Mouse (Mus musculus) embryo, embryonic 9.5 days (tissue): ENCODE results near the gene Plcb1.

Source experiments
- DNase-seq: peaks from one replicate; pipeline ENCODE4 v3.0.0-alpha.2; 2017; ENCODE audit errors: extremely low spot score

Plcb1 gene

GRCm38 (mm10) chr2:134912616-134913015 lies 126.7 kb downstream of the Plcb1 start:
- no peak for DNase-seq

GRCm38 (mm10) chr2:134913542-134913941 lies 127.7 kb downstream of the Plcb1 start:
- DNase-seq = no peak

- DNase-seq = no peak
These were observed 128.3 kb downstream of the Plcb1 start for GRCm38 (mm10) chr2:134914091-134914550.

DNA sequence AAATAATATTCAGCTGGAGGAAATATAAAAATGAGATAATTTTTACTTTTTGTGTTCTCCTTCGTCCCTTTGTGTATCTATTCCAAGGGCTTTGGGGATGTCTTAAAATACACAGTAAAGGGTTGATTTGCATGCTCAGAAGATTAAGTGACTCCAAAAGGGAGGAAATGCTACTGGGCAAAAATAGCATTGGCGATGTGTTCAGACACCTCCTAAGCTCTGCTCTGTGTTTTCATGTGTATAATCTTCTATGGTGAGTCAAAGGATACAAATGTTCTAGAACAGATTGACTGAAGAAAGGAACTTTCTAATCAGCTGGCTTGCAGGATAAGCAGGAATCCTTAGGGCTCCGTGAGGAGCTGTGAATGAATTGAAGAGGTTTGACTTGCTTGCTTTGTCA lies 129.2 kb downstream of the Plcb1 start:
- no peak for DNase-seq

DNA sequence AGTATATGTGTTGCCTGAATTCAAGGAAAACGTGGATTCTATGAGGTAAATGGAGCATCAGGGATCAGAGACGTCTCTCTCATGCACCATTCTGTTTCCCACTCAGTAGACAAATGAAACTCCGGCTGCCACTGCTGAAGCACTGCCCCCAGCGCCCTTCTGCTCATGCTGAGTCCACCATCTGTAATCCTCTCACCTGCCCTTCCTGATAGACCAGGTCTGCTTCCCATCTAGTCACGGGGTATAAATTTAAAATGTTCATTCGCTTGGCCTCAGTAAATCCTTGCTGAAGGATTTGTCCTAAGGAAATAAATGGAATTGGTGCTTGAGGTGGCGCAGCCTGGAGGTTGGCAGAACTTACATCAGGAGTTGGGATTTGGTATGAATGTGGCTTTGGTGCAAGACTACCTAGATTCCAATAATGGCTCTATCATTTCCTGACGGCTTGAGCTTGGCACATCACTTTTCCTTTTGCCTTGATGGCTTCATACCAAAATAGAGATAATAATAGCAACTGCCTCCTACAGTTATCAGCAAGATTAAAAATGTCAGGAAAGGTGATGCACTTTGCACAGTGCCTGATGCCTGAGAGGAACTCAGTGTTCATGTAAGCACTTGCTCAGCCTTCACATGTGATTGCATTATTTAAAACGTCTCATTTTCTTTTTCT lies 134.9 kb downstream of the Plcb1 start:
- no peak for DNase-seq

DNA sequence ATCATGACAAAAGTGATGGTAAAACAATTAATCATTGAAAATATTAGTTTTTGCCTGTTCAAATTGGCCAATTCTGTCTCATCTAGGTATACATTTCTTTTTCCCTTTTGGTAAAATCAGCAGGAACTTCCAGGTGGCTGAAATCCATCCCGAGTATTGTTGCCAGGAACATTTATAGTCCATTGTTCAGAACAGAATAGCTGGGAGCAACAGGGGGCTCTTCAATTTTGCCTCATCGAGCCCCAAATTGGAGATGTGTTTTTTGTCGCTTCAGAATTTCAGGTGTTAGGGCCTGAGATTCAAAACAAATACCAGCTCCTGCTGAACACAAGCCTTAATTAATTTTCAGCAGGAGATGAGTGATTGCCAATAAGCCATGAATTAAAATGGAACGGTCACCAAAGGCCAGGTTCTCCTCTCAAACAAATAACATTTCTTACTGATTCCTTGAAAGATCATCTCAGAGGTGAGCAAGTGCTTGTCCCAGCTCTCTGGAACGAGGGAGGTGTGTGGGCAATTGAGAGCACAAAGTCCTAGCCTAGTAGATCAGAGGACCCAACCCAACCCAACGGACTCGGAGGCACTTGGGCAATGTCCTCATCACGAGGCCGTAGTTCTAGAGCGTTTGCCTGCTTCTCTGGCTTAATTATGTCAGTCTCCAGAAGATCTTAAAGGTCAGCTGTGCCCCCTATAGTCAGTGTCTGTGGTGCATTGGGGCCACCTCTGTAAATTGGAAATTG lies 136.9 kb downstream of the Plcb1 start:
- DNase-seq = no peak

- no peak for DNase-seq
These were observed 138.3 kb downstream of the Plcb1 start for GRCm38 (mm10) chr2:134924143-134924655.

DNA sequence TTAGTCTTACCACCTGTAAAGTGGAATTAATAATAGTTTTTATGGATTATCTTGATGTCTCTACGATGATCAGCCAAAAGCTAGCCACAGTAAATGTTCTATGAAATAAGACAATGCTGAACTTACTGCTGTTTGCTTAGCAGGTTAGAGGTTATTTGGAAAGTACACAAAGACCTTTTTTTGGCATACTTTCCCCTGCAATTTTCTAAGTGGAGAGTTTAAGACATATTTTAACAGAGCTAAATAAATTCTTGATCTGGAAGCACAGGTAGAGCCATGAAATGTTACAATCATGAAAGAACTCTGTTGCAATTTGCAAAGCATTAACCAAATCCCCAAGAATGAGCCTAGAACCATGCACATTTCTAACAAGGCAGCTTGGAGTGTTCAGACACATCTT lies 140.4 kb downstream of the Plcb1 start:
- no peak for DNase-seq

GRCm38 (mm10) chr2:134927072-134927471 lies 141.2 kb downstream of the Plcb1 start:
- DNase-seq = no peak

GRCm38 (mm10) chr2:134929452-134929851 lies 143.6 kb downstream of the Plcb1 start:
- DNase-seq = peak; percentile 20

DNA sequence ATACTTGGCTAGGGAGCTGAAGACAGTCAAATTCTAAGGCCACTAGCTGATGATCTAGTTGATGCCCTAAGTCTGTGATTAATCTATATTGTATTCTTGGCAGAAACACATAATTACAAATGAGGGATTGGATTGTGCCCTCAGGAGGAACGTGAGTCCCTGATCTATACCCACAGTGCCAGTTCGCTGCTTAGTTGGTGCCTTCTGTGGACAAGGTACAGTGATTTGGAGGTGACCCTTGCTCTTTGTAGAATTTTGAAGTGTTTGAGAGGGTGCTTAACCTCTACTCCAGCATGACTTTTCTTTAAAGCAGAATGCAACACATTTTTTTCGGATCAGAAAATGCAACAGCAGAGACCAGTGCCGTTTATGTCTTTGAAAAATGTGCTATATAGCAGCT lies 145.1 kb downstream of the Plcb1 start:
- DNase-seq = no peak

GRCm38 (mm10) chr2:134931756-134932421 lies 146.0 kb downstream of the Plcb1 start:
- no peak for DNase-seq

DNA sequence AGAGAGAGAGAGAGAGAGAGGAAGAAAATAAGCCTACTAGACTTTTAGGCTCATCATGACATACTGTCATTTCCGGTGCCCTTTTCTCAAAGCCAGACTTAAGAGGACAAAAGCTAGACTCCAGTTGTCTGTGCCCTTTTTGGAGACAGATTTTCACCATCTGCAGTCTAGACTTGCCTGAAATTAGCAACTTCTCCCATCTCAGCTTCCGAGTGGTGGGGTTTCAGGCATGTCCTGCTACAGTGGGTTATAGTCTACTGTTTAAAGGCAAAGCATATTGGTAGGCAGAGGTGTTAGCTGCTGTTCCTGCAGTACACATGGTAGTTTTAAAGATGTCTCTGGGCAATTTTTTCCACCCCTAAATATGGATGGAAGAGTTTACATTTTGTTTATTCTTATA lies 149.6 kb downstream of the Plcb1 start:
- no peak for DNase-seq

- DNase-seq = no peak
These were observed 150.2 kb downstream of the Plcb1 start for GRCm38 (mm10) chr2:134935970-134936649.

- no peak for DNase-seq
These were observed 151.8 kb downstream of the Plcb1 start for GRCm38 (mm10) chr2:134937666-134938065.

DNA sequence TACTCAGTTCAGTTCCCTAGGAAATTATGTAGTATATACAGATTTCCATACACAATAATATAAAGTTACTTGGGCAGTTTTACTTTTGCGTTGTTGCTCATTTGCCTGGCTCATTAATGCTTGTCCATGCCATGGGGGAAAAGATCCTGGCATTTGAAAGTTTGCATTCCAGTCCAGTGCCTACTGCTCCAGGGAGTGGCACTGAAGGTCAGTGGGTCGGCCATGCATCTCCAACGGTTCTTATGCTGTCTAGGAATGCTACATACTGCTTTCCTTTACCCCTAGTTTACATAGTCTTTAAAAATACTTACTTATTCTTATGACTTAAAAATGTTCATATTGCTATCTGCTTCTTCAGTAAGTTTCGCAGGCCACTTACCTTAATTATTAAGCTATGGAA lies 156.2 kb downstream of the Plcb1 start:
- no peak for DNase-seq

DNA sequence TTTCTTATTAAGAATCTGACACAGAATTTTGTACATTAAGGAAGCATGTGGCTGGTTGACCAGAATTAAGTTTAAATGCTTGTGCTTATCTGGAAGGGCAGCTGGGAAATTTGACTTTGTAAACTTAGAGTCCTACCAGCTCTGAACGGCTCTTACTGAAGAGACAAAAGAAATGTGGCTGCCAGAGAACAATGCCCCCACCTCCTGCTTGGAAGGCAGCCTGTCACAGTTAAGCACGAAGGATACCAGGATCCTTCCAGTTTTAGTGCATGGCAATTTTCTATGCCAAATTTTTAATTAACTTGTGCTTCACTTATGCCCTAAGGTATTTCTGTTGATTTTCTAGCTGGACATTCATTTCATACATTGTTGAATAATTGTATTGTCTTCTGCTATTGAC lies 157.1 kb downstream of the Plcb1 start:
- no peak for DNase-seq

- no peak for DNase-seq
These were observed 160.5 kb downstream of the Plcb1 start for GRCm38 (mm10) chr2:134946331-134946730.

DNA sequence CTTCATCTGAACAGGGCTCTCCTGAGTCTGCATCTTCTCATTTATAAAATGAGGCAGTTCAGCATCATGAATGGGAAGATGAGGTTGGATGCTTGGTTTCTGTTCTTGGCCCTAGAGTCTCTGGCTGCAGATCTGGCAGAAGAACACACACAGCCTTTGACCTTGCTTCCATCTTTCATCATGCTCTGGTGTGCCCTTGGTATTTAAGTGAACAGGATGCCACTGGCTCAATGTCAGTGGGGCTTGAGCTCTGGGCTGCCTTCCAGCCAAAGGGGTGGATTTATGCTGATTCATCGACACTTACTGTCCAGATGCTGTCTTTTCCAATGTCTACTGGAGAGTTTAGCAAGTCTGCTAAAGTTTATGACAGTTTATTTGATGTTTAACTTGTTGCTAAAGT lies 161.0 kb downstream of the Plcb1 start:
- DNase-seq = no peak

DNA sequence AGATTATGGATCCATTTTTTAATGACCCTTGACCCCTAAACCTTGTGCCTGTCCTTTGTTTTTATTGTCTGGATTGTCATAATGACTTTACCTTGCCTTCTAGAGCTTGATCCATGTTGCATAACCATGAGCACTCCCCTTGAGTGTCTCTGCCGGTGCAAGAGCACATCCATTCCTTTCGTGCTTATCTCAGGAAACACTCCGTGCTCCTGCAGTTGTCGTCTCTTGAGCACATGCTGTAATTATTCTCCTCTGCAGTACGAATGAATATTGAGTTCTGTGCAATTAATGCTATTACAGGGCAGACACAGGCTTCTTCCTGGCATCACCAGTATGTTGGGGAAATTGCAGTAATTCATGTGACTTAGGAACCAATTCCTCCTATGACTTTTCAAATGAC lies 166.2 kb downstream of the Plcb1 start:
- no peak for DNase-seq

- DNase-seq = no peak
These were observed 170.6 kb downstream of the Plcb1 start for GRCm38 (mm10) chr2:134956436-134956835.

- DNase-seq = no peak
These were observed 180.3 kb downstream of the Plcb1 start for GRCm38 (mm10) chr2:134966131-134966530.
